Mouse (Mus musculus) neural tube, embryonic 13.5 days (tissue): ENCODE data around the gene Tulp1. TPM values are rescaled to one million over a fixed set of nuclear protein-coding genes. Genes with fewer than 3 reads are reported as not detected.

Experiments
- ATAC-seq: fragments of 200-750 bp; cut with Nextera tagmentation; 2 replicates; pipeline ENCODE4 v1.8.0; 2017; ENCODE audit warnings: low read depth, mild to moderate bottlenecking, moderate TSS enrichment, moderate library complexity
- H3K27ac ChIP-seq: fragments of 300-500 bp; sonication (generic); replicated peaks from 2 replicates; pipeline ENCODE4 v1.5.1; 2015; ENCODE audit warnings: moderate library complexity, mild to moderate bottlenecking, inconsistent platforms
- H3K27me3 ChIP-seq: fragments of 300-500 bp; sonication (generic); 2 replicates; pipeline ENCODE4 v1.6.1; 2015; ENCODE audit warnings: mild to moderate bottlenecking, inconsistent platforms
- H3K36me3 ChIP-seq: fragments of 300-500 bp; sonication (generic); 2 replicates; pipeline ENCODE4 v1.6.1; 2015; ENCODE audit warnings: mild to moderate bottlenecking, inconsistent platforms
- H3K4me1 ChIP-seq: fragments of 300-500 bp; sonication (generic); replicated peaks from 2 replicates; pipeline ENCODE4 v1.6.1; 2015; ENCODE audit warnings: inconsistent platforms
- H3K4me2 ChIP-seq: fragments of 300-500 bp; sonication (generic); 2 replicates; pipeline ENCODE4 v1.6.1; 2015; ENCODE audit warnings: inconsistent platforms, mild to moderate bottlenecking, moderate library complexity
- H3K4me3 ChIP-seq: fragments of 300-500 bp; sonication (generic); 2 replicates; pipeline ENCODE4 v1.5.1; 2015; ENCODE audit warnings: mild to moderate bottlenecking, inconsistent platforms
- H3K9ac ChIP-seq: fragments of 300-500 bp; sonication (generic); 2 replicates; pipeline ENCODE4 v1.6.1; 2015; ENCODE audit warnings: moderate library complexity, mild to moderate bottlenecking, inconsistent platforms
- H3K9me3 ChIP-seq: fragments of 300-500 bp; sonication (generic); 2 replicates; pipeline ENCODE4 v1.6.1; 2016; ENCODE audit warnings: inconsistent platforms
- WGBS: fragments of 180-500 bp; shearing (Covaris S2); methylation state at CpG from one replicate; pipeline ENCODE4 v1.1.7; 2015; 5-methylcytosine and 5-hydroxymethylcytosine counted together
- polyA plus RNA-seq: library from polyadenylated mRNA; unstranded; fragments of >200 nt; fragmentation: Nextera tagmentation; extraction: Ambion mirVana; gene quantifications from 2 replicates; pipeline ENCODE4 v1.2.1, GENCODE M21; 2015

Gene Tulp1
- polyA plus RNA-seq, 1 experiment from 2014 or later: 2.8 TPM

- no peak for ATAC-seq
These were observed 56.5 kb downstream of the Tulp1 start for GRCm38 (mm10) chr17:28308297-28309195.

GRCm38 (mm10) chr17:28305172-28305571 is 59.9 kb downstream of the Tulp1 start:
- 60% methylated on average over 10 of the region's 10 CpGs for WGBS
- no peak for ATAC-seq

More at GRCm38 (mm10) chr17:28308297-28309195, 56.5 kb downstream of the Tulp1 start:
- WGBS: 21% methylated on average over 18 of the region's 18 CpGs
- no peak overlapping the region for H3K4me3 ChIP-seq
- H3K9me3 ChIP-seq: no peaks in the 10 kb centered on the region; the same call in 1 of the 2 replicates
- H3K4me2 ChIP-seq: peak overlapping the region; percentile 18; the same call in 1 of the 2 replicates
- no peaks in the 10 kb centered on the region for H3K36me3 ChIP-seq
- peaks cover 13% of the 10 kb centered on the region for H3K4me1 ChIP-seq
- no peaks in the 10 kb centered on the region for H3K27me3 ChIP-seq
- no peak overlapping the region for H3K9ac ChIP-seq
- no peak overlapping the region for H3K27ac ChIP-seq

More at GRCm38 (mm10) chr17:28305172-28305571, 59.9 kb downstream of the Tulp1 start:
- Histone ChIP-seq H3K36me3 (no peaks in the 10 kb centered on the region), H3K4me2 (no peak overlapping the region), H3K4me1 (peaks cover 8% of the 10 kb centered on the region), H3K4me3 (no peak overlapping the region), H3K27me3 (no peaks in the 10 kb centered on the region), H3K9me3 (no peaks in the 10 kb centered on the region), H3K9ac (no peak overlapping the region), H3K27ac (no peak overlapping the region)

Other genes with a start within 250 kb of the Tulp1 start
- 5.2 and 5.6 TPM in 2 replicates for gene Scube3, start 223.1 kb downstream of the Tulp1 start, polyA plus RNA-seq
- 41.4 and 46.0 TPM in 2 replicates for gene Zfp523, start 188.1 kb downstream of the Tulp1 start, polyA plus RNA-seq
- gene Def6, start 157.4 kb downstream of the Tulp1 start, polyA plus RNA-seq: 5.6 TPM in 2 replicates
- 1.4 and 2.6 TPM in 2 replicates for gene Ppard, start 132.5 kb downstream of the Tulp1 start, polyA plus RNA-seq
- 23.2 and 23.3 TPM in 2 replicates for gene Fance, start 51.7 kb downstream of the Tulp1 start, polyA plus RNA-seq
- gene Rpl10a, start 36.8 kb downstream of the Tulp1 start, polyA plus RNA-seq: 381 and 408 TPM in 2 replicates
- gene Tead3, start 14.4 kb downstream of the Tulp1 start, polyA plus RNA-seq: 2.1 and 2.8 TPM in 2 replicates
- 25.1 and 26.6 TPM in 2 replicates for gene Fkbp5, start 152.3 kb upstream of the Tulp1 start, polyA plus RNA-seq
- not detected in 2 replicates for gene Armc12, start 165.6 kb upstream of the Tulp1 start, polyA plus RNA-seq
- gene Clpsl2, start 184.2 kb upstream of the Tulp1 start, polyA plus RNA-seq: not detected in 2 replicates
- gene Clps, start 195.5 kb upstream of the Tulp1 start, polyA plus RNA-seq: not detected in 2 replicates
- gene Lhfpl5, start 210.4 kb upstream of the Tulp1 start, polyA plus RNA-seq: 7.9 and 8.2 TPM in 2 replicates